Mouse (Mus musculus): Measurements from ENCODE around the gene Slc7a1. TPM values are rescaled to one million over a fixed set of nuclear protein-coding genes. Genes with fewer than 3 reads are reported as not detected.
A peak's percentile ranks its signal among the peaks of the same experiment; 100 is the strongest.

Slc7a1 gene
- polyA plus RNA-seq, 1 experiment from 2014 or later = 16.2 TPM

DNA sequence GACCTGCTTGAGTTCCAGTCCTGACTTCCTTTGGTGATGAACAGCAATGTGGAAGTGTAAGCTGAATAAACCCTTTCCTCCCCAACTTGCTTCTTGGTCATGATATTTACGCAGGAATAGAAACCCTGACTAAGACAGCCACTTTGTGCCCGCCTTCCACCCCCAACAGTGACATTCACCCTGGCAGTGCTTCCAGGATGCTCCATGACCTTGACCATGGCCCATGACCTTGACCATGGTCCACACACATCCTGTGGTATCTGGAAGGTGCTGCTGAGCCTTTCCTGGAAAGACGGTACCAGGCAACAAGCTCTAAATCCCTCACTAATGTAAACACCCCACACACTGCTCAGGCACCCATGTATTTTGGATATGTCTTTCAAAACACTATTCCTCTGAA, 21.0 kb downstream of the Slc7a1 start:
- WGBS = 94% methylated on average over 3 of the region's 3 CpGs
- Histone ChIP-seq H3K27me3 (replicated peaks) (no peaks in the 10 kb centered on the region), H3K27ac (replicated peaks) (no peak overlapping the region), H3K4me1 (peaks cover 15% of the 10 kb centered on the region), H3K36me3 (peaks cover 24% of the 10 kb centered on the region), H3K9ac (no peak overlapping the region), H3K4me3 (no peak overlapping the region), H3K9me3 (peaks cover 10% of the 10 kb centered on the region; the same call in 1 of the 2 replicates), H3K4me2 (no peak overlapping the region)
- ATAC-seq (ENCODE audit: extremely low read depth, insufficient number of reproducible peaks, low FRiP score, low TSS enrichment) = no peak

DNA sequence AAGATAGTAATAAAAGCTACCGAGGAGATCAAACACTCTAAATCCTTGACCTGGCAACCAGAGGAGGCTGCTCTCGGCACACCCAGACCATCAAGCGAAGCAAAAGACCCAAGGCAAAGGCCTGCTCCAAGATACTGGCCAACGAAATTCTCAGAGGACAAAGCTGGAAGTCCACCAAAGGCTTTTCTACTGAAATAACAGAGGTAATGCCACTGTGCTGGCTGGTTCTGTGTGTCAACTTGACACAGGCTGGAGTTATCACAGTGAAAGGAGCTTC, 21.5 kb downstream of the Slc7a1 start:
- H3K4me3 ChIP-seq = no peak overlapping the region
- WGBS = 84% methylated on average over 4 of the region's 4 CpGs
- peaks cover 24% of the 10 kb centered on the region for H3K36me3 ChIP-seq
- H3K4me2 ChIP-seq = no peak overlapping the region
- H3K4me1 ChIP-seq = peaks cover 12% of the 10 kb centered on the region
- no peak for ATAC-seq (ENCODE audit: extremely low read depth, insufficient number of reproducible peaks, low FRiP score, low TSS enrichment)
- no peaks in the 10 kb centered on the region for H3K27me3 ChIP-seq (replicated peaks)
- no peak overlapping the region for H3K27ac ChIP-seq (replicated peaks)
- H3K9ac ChIP-seq = no peak overlapping the region
- H3K9me3 ChIP-seq = peaks cover 10% of the 10 kb centered on the region; the same call in 1 of the 2 replicates

DNA sequence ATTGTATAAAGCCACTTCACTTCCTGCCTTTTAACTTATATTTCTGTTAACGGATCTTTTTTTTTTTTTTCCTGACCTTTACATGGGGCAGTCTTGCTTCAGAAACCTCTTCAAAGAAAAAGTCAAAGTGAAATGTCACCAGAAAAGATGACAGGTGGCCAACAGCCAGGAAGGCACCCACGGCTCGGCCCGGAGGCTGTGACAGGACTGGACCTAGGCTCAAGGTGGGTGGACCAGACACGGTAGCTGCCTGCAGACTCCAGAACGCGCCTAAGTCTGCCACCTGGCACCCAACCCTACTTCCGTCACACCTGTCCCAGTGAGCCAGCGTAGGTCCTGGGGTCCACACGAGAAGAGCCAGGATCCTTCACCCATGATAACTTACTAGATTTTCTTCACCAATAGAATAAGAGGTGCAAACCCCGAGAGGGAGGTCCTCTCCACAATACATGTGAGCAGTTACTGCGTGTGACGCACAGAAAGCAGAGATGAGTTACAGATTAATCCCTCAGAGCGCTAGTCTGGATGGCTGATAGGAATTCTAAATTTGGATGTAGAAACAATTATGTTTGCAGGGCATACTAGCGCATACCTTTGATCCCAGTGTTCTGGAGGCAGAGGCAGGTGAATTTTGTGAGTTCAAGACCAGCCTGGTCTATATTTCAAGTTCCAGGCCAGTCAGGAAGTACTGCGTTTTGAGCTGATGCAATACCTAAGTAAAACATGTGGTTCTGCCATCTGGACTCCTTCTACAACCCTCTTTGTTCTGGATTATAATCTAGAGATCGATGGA, 22.1 kb downstream of the Slc7a1 start:
- H3K9ac ChIP-seq = no peak overlapping the region
- H3K27ac ChIP-seq (replicated peaks) = no peak overlapping the region
- H3K9me3 ChIP-seq = peaks cover 10% of the 10 kb centered on the region; the same call in 1 of the 2 replicates
- no peaks in the 10 kb centered on the region for H3K27me3 ChIP-seq (replicated peaks)
- H3K36me3 ChIP-seq = peaks cover 24% of the 10 kb centered on the region
- H3K4me1 ChIP-seq = peaks cover 13% of the 10 kb centered on the region
- no peak overlapping the region for H3K4me3 ChIP-seq
- WGBS = 85% methylated on average over 17 of the region's 17 CpGs
- H3K4me2 ChIP-seq = no peak overlapping the region
- ATAC-seq (ENCODE audit: extremely low read depth, insufficient number of reproducible peaks, low FRiP score, low TSS enrichment) = no peak

DNA sequence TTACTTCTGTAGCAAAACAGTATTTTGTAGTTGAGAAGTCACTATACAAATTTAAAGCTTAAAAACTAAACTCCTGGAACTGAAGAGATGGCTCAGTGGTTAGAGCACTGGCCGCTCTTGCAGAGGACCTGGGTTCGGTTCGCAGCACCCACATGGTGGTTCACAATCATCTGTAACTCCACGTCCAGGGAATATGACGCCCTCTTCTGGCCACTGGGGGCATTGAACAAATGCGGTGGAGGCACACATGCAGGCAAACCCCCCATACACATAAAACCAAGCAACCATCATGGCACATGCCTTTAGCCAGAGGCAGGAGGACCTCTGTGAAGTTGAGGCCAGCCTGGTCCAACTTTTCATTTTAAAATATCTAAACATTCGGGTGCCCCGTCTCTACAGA, 23.3 kb downstream of the Slc7a1 start:
- ATAC-seq (ENCODE audit: extremely low read depth, insufficient number of reproducible peaks, low FRiP score, low TSS enrichment) = no peak
- Histone ChIP-seq H3K4me3 (no peak overlapping the region), H3K4me1 (peaks cover 20% of the 10 kb centered on the region), H3K27me3 (replicated peaks) (no peaks in the 10 kb centered on the region), H3K27ac (replicated peaks) (no peak overlapping the region), H3K4me2 (no peak overlapping the region), H3K36me3 (peaks cover 17% of the 10 kb centered on the region), H3K9me3 (peaks cover 10% of the 10 kb centered on the region; the same call in 1 of the 2 replicates), H3K9ac (no peak overlapping the region)
- WGBS = 94% methylated on average over 8 of the region's 8 CpGs

DNA sequence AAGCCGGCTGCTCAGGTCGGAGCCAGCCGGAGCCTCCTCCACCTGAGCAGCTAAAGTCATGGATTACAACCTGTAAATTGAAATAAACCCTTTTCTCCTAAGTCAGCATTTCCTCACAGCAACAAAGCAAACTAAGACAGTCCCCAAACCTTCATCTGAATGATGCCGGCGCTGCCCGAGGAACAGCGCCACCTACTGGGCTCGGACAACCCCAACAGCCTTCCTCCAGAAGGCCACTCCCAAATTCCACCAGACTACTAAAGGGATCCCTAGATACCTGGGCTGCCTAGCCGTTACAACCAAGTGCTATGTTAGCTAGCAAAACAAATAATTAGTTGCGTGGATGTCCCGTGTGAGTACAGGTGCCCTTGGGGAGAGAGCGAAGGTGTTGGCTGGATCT, 24.2 kb downstream of the Slc7a1 start:
- 63% methylated on average over 12 of the region's 12 CpGs for WGBS
- ATAC-seq (ENCODE audit: extremely low read depth, insufficient number of reproducible peaks, low FRiP score, low TSS enrichment) = no peak
- Histone ChIP-seq H3K27me3 (replicated peaks) (no peaks in the 10 kb centered on the region), H3K9me3 (peaks cover 13% of the 10 kb centered on the region; the same call in 1 of the 2 replicates), H3K4me3 (no peak overlapping the region), H3K4me1 (peaks cover 20% of the 10 kb centered on the region), H3K27ac (replicated peaks) (no peak overlapping the region), H3K4me2 (no peak overlapping the region), H3K9ac (no peak overlapping the region), H3K36me3 (peaks cover 20% of the 10 kb centered on the region)

DNA sequence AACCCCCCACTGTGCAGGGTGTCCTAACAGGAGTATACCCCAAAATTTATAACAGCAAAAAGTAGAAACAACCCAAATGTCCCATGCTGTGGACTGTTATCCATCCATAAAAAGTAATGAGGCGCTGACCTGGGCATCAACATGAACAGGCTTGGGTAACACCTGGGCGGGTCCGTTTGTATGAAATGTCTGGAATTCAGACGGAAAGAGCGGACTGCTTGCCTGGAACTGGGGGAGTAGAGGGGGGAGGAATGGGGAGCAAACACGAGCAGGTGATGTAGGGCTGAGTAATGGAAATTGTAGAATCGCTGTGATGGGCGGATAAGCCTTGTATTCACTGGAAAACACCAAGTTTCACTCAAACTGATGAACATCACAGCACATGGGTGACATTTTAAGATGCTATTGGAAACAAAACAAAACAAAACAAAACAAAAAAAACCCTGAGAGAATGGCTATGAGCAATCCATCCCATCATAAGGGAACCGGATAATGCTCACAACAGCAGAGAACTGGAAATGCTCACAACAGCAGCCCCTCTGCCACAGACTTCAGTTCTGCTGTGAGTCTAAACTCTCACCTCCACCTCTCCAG, 26.5 kb downstream of the Slc7a1 start:
- H3K36me3 ChIP-seq = peaks cover 26% of the 10 kb centered on the region
- 83% methylated on average over 9 of the region's 9 CpGs for WGBS
- H3K4me1 ChIP-seq = peaks cover 20% of the 10 kb centered on the region
- H3K27me3 ChIP-seq (replicated peaks) = no peaks in the 10 kb centered on the region
- H3K4me2 ChIP-seq = no peak overlapping the region
- H3K9ac ChIP-seq = no peak overlapping the region
- peaks cover 17% of the 10 kb centered on the region; the same call in 1 of the 2 replicates for H3K9me3 ChIP-seq
- H3K27ac ChIP-seq (replicated peaks) = no peak overlapping the region
- no peak overlapping the region for H3K4me3 ChIP-seq
- ATAC-seq (ENCODE audit: extremely low read depth, insufficient number of reproducible peaks, low FRiP score, low TSS enrichment) = no peak

DNA sequence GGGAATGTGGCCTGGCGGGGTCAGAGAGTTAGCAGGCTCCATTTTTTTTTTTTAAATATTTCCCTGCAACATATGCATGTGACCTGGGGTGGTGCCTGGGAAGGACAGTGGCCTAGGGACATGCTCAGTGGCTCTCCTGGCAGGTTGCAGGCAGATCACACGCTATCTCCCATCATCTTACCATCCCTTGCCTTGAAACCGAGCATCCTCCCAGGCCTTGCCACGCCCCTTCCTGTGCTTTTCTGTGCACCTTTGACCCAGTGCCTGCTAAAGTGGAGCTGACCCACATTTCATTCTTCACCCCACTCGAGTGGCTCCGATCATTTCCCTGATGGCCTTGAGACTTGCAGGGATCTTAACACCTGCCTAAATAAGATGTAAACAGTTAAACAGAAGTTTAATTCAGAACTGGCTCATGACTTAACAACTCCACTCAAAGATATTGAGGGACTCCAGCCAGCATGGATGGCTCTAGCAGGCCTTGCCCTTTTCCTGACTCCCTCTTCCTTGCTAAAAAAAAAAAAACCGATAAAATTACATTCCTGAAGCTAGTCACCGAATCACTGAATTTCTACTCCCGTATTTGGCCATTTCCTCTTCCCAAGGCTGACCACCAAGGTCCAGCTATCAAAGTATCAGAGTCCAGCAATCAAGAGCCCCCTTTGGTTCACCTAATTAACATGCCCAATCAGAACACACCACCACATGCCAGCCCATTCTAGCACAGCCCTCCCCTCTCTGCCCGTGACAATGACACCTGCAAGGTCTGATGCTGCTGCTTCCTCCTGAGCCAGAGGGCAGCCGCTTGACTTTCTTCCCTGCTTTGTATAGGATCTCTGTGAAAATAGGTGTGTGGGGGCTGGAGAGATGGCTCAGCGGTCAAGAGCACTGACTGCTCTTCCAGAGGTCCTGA, 27.4 kb downstream of the Slc7a1 start:
- H3K9me3 ChIP-seq = peaks cover 17% of the 10 kb centered on the region; the same call in 1 of the 2 replicates
- no peak overlapping the region for H3K4me2 ChIP-seq
- no peaks in the 10 kb centered on the region for H3K27me3 ChIP-seq (replicated peaks)
- no peak overlapping the region for H3K4me3 ChIP-seq
- H3K4me1 ChIP-seq = peaks cover 20% of the 10 kb centered on the region
- peaks cover 26% of the 10 kb centered on the region for H3K36me3 ChIP-seq
- 74% methylated on average over 12 of the region's 12 CpGs for WGBS
- ATAC-seq (ENCODE audit: extremely low read depth, insufficient number of reproducible peaks, low FRiP score, low TSS enrichment) = no peak
- H3K9ac ChIP-seq = no peak overlapping the region
- H3K27ac ChIP-seq (replicated peaks) = peak overlapping the region; percentile 36; the same call in 1 of the 2 replicates

DNA sequence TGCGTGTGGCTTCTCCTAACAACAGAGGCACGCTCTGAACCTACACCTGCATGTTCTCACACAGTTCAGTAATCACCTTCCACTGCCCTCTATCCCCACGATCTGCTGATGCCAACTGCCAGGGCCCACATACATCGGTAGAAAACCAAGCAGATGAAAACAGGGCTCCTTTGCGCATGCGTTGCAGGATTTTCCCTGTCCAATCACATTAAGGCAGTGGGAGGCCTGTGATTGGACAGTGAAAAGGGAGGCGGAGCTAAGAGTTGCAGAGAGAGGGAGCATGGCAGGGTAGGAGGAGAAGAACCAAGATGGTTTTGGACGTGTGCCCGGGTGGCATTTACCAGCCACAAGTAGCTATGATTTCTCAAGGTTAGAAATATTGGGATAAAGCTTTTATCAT, 28.3 kb downstream of the Slc7a1 start:
- H3K9ac ChIP-seq = no peak overlapping the region
- H3K4me1 ChIP-seq = peaks cover 20% of the 10 kb centered on the region
- H3K27me3 ChIP-seq (replicated peaks) = no peaks in the 10 kb centered on the region
- H3K36me3 ChIP-seq = peaks cover 21% of the 10 kb centered on the region
- ATAC-seq (ENCODE audit: extremely low read depth, insufficient number of reproducible peaks, low FRiP score, low TSS enrichment) = no peak
- no peak overlapping the region for H3K27ac ChIP-seq (replicated peaks)
- whole genome bisulfite sequencing = 89% methylated on average over 9 of the region's 9 CpGs
- no peak overlapping the region for H3K4me2 ChIP-seq
- H3K9me3 ChIP-seq = peaks cover 16% of the 10 kb centered on the region; the same call in 1 of the 2 replicates
- H3K4me3 ChIP-seq = no peak overlapping the region

DNA sequence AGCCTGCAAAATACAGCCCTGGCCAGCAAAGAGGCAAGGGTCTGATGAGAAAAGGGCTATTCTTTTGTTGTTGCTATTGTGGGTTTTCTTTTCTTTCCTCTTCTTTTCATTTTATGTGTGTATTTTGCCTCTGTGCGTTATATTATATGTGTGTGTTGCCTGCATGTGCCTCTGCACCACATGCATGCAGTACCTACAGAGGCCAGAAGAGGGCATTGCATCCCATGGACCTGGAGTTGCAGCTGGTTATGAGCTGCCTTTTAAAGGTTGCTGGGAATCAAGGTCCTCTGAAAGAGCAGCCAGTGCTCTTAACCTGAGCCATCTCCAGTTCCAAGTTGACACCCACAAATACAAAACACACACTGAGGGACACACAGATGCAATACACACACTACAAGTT, 29.1 kb downstream of the Slc7a1 start:
- Histone ChIP-seq H3K27me3 (replicated peaks) (no peaks in the 10 kb centered on the region), H3K4me3 (no peak overlapping the region), H3K9ac (no peak overlapping the region), H3K4me1 (peaks cover 20% of the 10 kb centered on the region), H3K36me3 (peaks cover 14% of the 10 kb centered on the region), H3K4me2 (no peak overlapping the region), H3K9me3 (0 out of 2 replicates have a peak, but pooled peaks cover 8% of the 10 kb centered on the region), H3K27ac (replicated peaks) (no peak overlapping the region)
- ATAC-seq (ENCODE audit: extremely low read depth, insufficient number of reproducible peaks, low FRiP score, low TSS enrichment) = no peak
- 91% methylated on average over 1 of the region's 1 CpGs for WGBS

DNA sequence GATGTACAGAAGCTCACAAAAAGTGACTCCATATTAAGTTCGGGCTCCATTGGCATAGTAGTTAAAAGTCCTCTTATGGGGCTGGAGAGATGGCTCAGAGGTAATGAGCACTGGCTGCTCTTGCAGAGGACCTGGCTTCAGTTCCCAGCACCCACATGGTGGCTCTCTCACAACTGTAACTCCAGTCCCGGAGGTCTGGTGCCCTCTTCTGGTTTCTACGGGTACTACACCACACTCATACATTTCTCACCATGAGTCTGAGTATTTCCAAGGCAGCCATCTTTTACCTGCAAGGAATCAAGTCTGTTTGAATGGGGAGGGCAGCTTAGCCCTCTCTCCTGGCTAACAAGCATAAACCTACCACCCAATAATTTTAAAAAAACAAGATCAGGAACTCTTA, 30.5 kb downstream of the Slc7a1 start:
- H3K36me3 ChIP-seq = peaks cover 19% of the 10 kb centered on the region
- 0 out of 2 replicates have a peak, but pooled peaks cover 7% of the 10 kb centered on the region for H3K9me3 ChIP-seq
- WGBS = 91% methylated on average over 3 of the region's 3 CpGs
- ATAC-seq (ENCODE audit: extremely low read depth, insufficient number of reproducible peaks, low FRiP score, low TSS enrichment) = no peak
- no peak overlapping the region for H3K4me3 ChIP-seq
- no peak overlapping the region for H3K27ac ChIP-seq (replicated peaks)
- H3K4me2 ChIP-seq = no peak overlapping the region
- H3K4me1 ChIP-seq = peaks cover 11% of the 10 kb centered on the region; the same call in 1 of the 2 replicates
- H3K9ac ChIP-seq = no peak overlapping the region
- no peaks in the 10 kb centered on the region for H3K27me3 ChIP-seq (replicated peaks)

DNA sequence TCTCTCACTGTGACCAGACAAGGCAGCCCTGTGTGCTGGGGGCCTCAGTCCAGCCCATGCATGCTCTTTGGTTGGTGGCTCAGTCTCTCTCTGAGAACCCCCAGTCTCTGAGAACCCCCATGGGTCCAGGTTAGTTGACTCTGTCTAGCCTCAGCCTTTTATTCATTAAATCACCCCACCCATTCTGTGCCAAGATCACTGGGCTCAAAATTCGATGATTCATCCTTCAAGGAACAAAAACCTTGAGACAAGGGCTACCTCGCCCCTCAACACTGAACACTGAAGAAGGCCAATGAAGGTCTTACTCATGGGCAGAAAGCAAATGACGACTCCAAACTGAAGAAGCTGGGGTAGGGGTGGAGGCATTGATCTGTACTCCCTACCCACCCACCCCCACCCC, 31.9 kb downstream of the Slc7a1 start:
- H3K36me3 ChIP-seq = peaks cover 19% of the 10 kb centered on the region
- H3K9ac ChIP-seq = no peak overlapping the region
- H3K4me3 ChIP-seq = no peak overlapping the region
- no peak overlapping the region for H3K4me2 ChIP-seq
- no peaks in the 10 kb centered on the region for H3K27me3 ChIP-seq (replicated peaks)
- no peak overlapping the region for H3K27ac ChIP-seq (replicated peaks)
- 89% methylated on average over 3 of the region's 3 CpGs for WGBS
- 0 out of 2 replicates have a peak, but pooled peaks cover 7% of the 10 kb centered on the region for H3K9me3 ChIP-seq
- no peak for ATAC-seq (ENCODE audit: extremely low read depth, insufficient number of reproducible peaks, low FRiP score, low TSS enrichment)
- H3K4me1 ChIP-seq = peaks cover 21% of the 10 kb centered on the region

Data from heart, embryonic 13.5 days (tissue).